Mouse (Mus musculus) stomach, embryonic 16.5 days (tissue): ENCODE results near the gene Prmt3. TPM values are rescaled to one million over a fixed set of nuclear protein-coding genes. Genes with fewer than 3 reads are reported as not detected.

Source experiments
- ATAC-seq: fragments of 200-750 bp; cut with Nextera tagmentation; 2 replicates; pipeline ENCODE4 v1.8.0; 2017; ENCODE audit warnings: moderate number of reproducible peaks, moderate TSS enrichment; ENCODE audit not compliant: insufficient read depth, low FRiP score
- H3K27ac ChIP-seq: fragments of 300-500 bp; sonication (generic); 2 replicates; pipeline ENCODE4 v1.5.1; 2014; ENCODE audit warnings: low read length
- H3K27me3 ChIP-seq: fragments of 300-500 bp; sonication (generic); 2 replicates; pipeline ENCODE4 v1.6.1; 2014; ENCODE audit warnings: low read length, control low read depth, mixed read lengths; ENCODE audit not compliant: control insufficient read depth, insufficient read depth
- H3K36me3 ChIP-seq: fragments of 300-500 bp; sonication (generic); 2 replicates; pipeline ENCODE4 v1.6.1; 2014; ENCODE audit warnings: low read length; ENCODE audit not compliant: control insufficient read depth, insufficient read depth
- H3K4me1 ChIP-seq: fragments of 300-500 bp; sonication (generic); 2 replicates; pipeline ENCODE4 v1.6.1; 2014; ENCODE audit warnings: low read length, control low read depth, mixed read lengths; ENCODE audit not compliant: control insufficient read depth, insufficient read depth
- H3K4me2 ChIP-seq: fragments of 300-500 bp; sonication (generic); 2 replicates; pipeline ENCODE4 v1.6.1; 2014; ENCODE audit warnings: low read depth, low read length, mixed read lengths
- H3K4me3 ChIP-seq: fragments of 300-500 bp; sonication (generic); replicated peaks from 2 replicates; pipeline ENCODE4 v1.5.1; 2014; ENCODE audit warnings: mild to moderate bottlenecking, low read length
- H3K9ac ChIP-seq: fragments of 300-500 bp; sonication (generic); 2 replicates; pipeline ENCODE4 v1.6.1; 2014; ENCODE audit warnings: low read length
- H3K9me3 ChIP-seq: fragments of 300-500 bp; sonication (generic); replicated peaks from 2 replicates; pipeline ENCODE4 v1.6.1; 2016; ENCODE audit warnings: low read length, control low read depth; ENCODE audit not compliant: control insufficient read depth
- WGBS: fragments of 180-500 bp; shearing (Covaris S2); extraction: QIAGEN DNeasy Blood & Tissue Kit; methylation state at CpG from one replicate; pipeline ENCODE4 v1.1.7; 2014; 5-methylcytosine and 5-hydroxymethylcytosine counted together
- polyA plus RNA-seq: library from polyadenylated mRNA; unstranded; fragments of >200 nt; fragmentation: Nextera tagmentation; extraction: Ambion mirVana; gene quantifications from 2 replicates; pipeline ENCODE4 v1.2.1, GENCODE M21; 2015

Gene Prmt3
- polyA plus RNA-seq, 1 experiment from 2014 or later = 42.0 TPM

GRCm38 (mm10) chr7:49758934-49759571 is 19.1 kb upstream of the Prmt3 start, which contains the start of gene Htatip2:
Gene Htatip2 (plus strand): TSS chr7:49759115.
- Histone ChIP-seq H3K9ac (peak within 1 kb of the TSS; percentile 79), H3K9me3 (no peaks in the 10 kb centered on the region), H3K36me3 (no peaks in the 10 kb centered on the region), H3K4me1 (no peaks in the 10 kb centered on the region), H3K4me3 (peak within 1 kb of the TSS; percentile 65), H3K4me2 (peak within 1 kb of the TSS; percentile 83), H3K27ac (no peak within 1 kb of the TSS), H3K27me3 (no peaks in the 10 kb centered on the region)
- 2% methylated on average over 35 of the region's 42 CpGs for WGBS
- peak; percentile 81 for ATAC-seq

- 70% methylated on average over 13 of the region's 13 CpGs for WGBS
- ATAC-seq = no peak
Observed at GRCm38 (mm10) chr7:49762605-49763004, 15.5 kb upstream of the Prmt3 start.

GRCm38 (mm10) chr7:49764011-49764716 is 14.0 kb upstream of the Prmt3 start:
- H3K4me1 ChIP-seq = no peaks in the 10 kb centered on the region
- no peaks in the 10 kb centered on the region for H3K27me3 ChIP-seq
- H3K9me3 ChIP-seq = no peaks in the 10 kb centered on the region
- H3K9ac ChIP-seq = peak overlapping the region; percentile 20
- H3K27ac ChIP-seq = no peak overlapping the region
- 41% methylated on average over 10 of the region's 10 CpGs for WGBS
- no peak overlapping the region for H3K4me3 ChIP-seq
- H3K36me3 ChIP-seq = 0 out of 2 replicates have a peak, but pooled peaks cover 3% of the 10 kb centered on the region
- H3K4me2 ChIP-seq = no peak overlapping the region
- ATAC-seq = peak; percentile 81; the same call in 1 of the 2 replicates

More at GRCm38 (mm10) chr7:49762605-49763004, 15.5 kb upstream of the Prmt3 start:
- no peak overlapping the region for H3K27ac ChIP-seq
- H3K36me3 ChIP-seq = 0 out of 2 replicates have a peak, but pooled peaks cover 3% of the 10 kb centered on the region
- no peaks in the 10 kb centered on the region for H3K27me3 ChIP-seq
- no peaks in the 10 kb centered on the region for H3K4me1 ChIP-seq
- no peak overlapping the region for H3K4me3 ChIP-seq
- H3K4me2 ChIP-seq = no peak overlapping the region
- H3K9me3 ChIP-seq = no peaks in the 10 kb centered on the region
- no peak overlapping the region for H3K9ac ChIP-seq

- H3K4me1 ChIP-seq = no peaks in the 10 kb centered on the region
- no peak for ATAC-seq
- no peak overlapping the region for H3K4me3 ChIP-seq
- H3K9ac ChIP-seq = no peak overlapping the region
- WGBS = 83% methylated on average over 7 of the region's 7 CpGs
- H3K9me3 ChIP-seq = no peaks in the 10 kb centered on the region
- H3K36me3 ChIP-seq = 0 out of 2 replicates have a peak, but pooled peaks cover 3% of the 10 kb centered on the region
- no peak overlapping the region for H3K27ac ChIP-seq
- H3K4me2 ChIP-seq = no peak overlapping the region
- H3K27me3 ChIP-seq = no peaks in the 10 kb centered on the region
Observed at GRCm38 (mm10) chr7:49766166-49766565, 12.0 kb upstream of the Prmt3 start.

- Histone ChIP-seq H3K4me3 (no peak overlapping the region), H3K36me3 (0 out of 2 replicates have a peak, but pooled peaks cover 3% of the 10 kb centered on the region), H3K4me2 (no peak overlapping the region), H3K9me3 (no peaks in the 10 kb centered on the region), H3K27ac (no peak overlapping the region), H3K9ac (no peak overlapping the region), H3K27me3 (no peaks in the 10 kb centered on the region), H3K4me1 (no peaks in the 10 kb centered on the region)
- 64% methylated on average over 9 of the region's 9 CpGs for WGBS
- ATAC-seq = no peak
Observed at GRCm38 (mm10) chr7:49768509-49768908, 9.6 kb upstream of the Prmt3 start.

GRCm38 (mm10) chr7:49774396-49774795 is 3.8 kb upstream of the Prmt3 start:
- Histone ChIP-seq H3K27me3 (no peaks in the 10 kb centered on the region), H3K4me2 (no peak overlapping the region), H3K9me3 (no peaks in the 10 kb centered on the region), H3K36me3 (no peaks in the 10 kb centered on the region), H3K4me1 (no peaks in the 10 kb centered on the region), H3K27ac (no peak overlapping the region), H3K4me3 (no peak overlapping the region), H3K9ac (no peak overlapping the region)
- WGBS = 95% methylated on average over 2 of the region's 2 CpGs
- no peak for ATAC-seq

- no peaks in the 10 kb centered on the region for H3K9me3 ChIP-seq
- no peak overlapping the region for H3K4me3 ChIP-seq
- H3K27ac ChIP-seq = no peak overlapping the region
- 45% methylated on average over 3 of the region's 3 CpGs for WGBS
- H3K4me2 ChIP-seq = no peak overlapping the region
- H3K36me3 ChIP-seq = no peaks in the 10 kb centered on the region
- H3K9ac ChIP-seq = no peak overlapping the region
- no peak for ATAC-seq
- no peaks in the 10 kb centered on the region for H3K4me1 ChIP-seq
- no peaks in the 10 kb centered on the region for H3K27me3 ChIP-seq
Observed at GRCm38 (mm10) chr7:49777585-49777984, 561 bp upstream of the Prmt3 start.

GRCm38 (mm10) chr7:49778904-49779615 is 914 bp downstream of the Prmt3 start:
- 64% methylated on average over 12 of the region's 12 CpGs for WGBS
- Histone ChIP-seq H3K4me2 (peak overlapping the region; percentile 74), H3K36me3 (no peaks in the 10 kb centered on the region), H3K4me1 (no peaks in the 10 kb centered on the region), H3K27ac (no peak overlapping the region), H3K27me3 (no peaks in the 10 kb centered on the region), H3K9me3 (no peaks in the 10 kb centered on the region), H3K9ac (peak overlapping the region; percentile 85), H3K4me3 (peak overlapping the region; percentile 67)
- ATAC-seq = no peak

GRCm38 (mm10) chr7:49783017-49783416 is 4.9 kb downstream of the Prmt3 start:
- 97% methylated on average over 2 of the region's 2 CpGs for WGBS
- ATAC-seq = no peak

More at GRCm38 (mm10) chr7:49783017-49783416, 4.9 kb downstream of the Prmt3 start:
- peaks cover 5% of the 10 kb centered on the region for H3K36me3 ChIP-seq
- H3K27ac ChIP-seq = no peak overlapping the region
- H3K4me1 ChIP-seq = no peaks in the 10 kb centered on the region
- no peak overlapping the region for H3K4me3 ChIP-seq
- no peaks in the 10 kb centered on the region for H3K9me3 ChIP-seq
- H3K4me2 ChIP-seq = no peak overlapping the region
- no peak overlapping the region for H3K9ac ChIP-seq
- no peaks in the 10 kb centered on the region for H3K27me3 ChIP-seq
